Mouse (Mus musculus): ENCODE results near the gene Saysd1. TPM values are rescaled to one million over a fixed set of nuclear protein-coding genes. Genes with fewer than 3 reads are reported as not detected.

The Saysd1 gene
- total and polyA plus RNA-seq, 3 experiments, result 3.2 to 4.4 TPM; not detected in 1

- no peak overlapping the region for H3K9ac ChIP-seq (ENCODE audit: control insufficient read depth, low read depth, low read length, poor library complexity, severe bottlenecking)
- no peak for DNase-seq (ENCODE audit: low read depth, low spot score)
- H3K9me3 ChIP-seq (replicated peaks; ENCODE audit: insufficient read depth, low read length), result no peaks in the 10 kb centered on the region
- H3K36me3 ChIP-seq (ENCODE audit: control insufficient read depth in 1 of 2, insufficient read depth in 2 of 2, low read length in 2 of 2), result peaks cover 0 to 3% of the 10 kb centered on the region in 2 experiments; a peak in 1 of 4 replicates
- H3K27me3 ChIP-seq (ENCODE audit: control insufficient read depth in 1 of 2, insufficient read depth in 2 of 2, low read length in 2 of 2), result no peaks in the 10 kb centered on the region
- no peak overlapping the region for H3K4me3 ChIP-seq (ENCODE audit: control insufficient read depth in 1 of 2, insufficient read depth in 1 of 2, low read depth in 2 of 2, low read length in 2 of 2)
- no peaks in the 10 kb centered on the region for H3K79me2 ChIP-seq (ENCODE audit: control insufficient read depth, insufficient read depth, low read length, poor library complexity)
- TF ChIP-seq MAFK (IDR thresholded peaks at IDR 0.05; ENCODE audit: borderline replicate concordance, low read depth, low read length) (no peak), ZMIZ1 (IDR thresholded peaks at IDR 0.05; ENCODE audit: low read depth, low read length) (no peak), BHLHE40 (IDR thresholded peaks at IDR 0.05; ENCODE audit: borderline replicate concordance, low read depth, low read length) (no peak), TCF12 (IDR thresholded peaks at IDR 0.05; ENCODE audit: low read depth, low read length) (no peak), ZKSCAN1 (IDR thresholded peaks at IDR 0.05; ENCODE audit: low read depth, low read length) (no peak), MEF2A (IDR thresholded peaks at IDR 0.05; ENCODE audit: extremely low read depth, insufficient replicate concordance, low read depth, low read length, poor library complexity, severe bottlenecking) (no peak), TAL1 (IDR thresholded peaks at IDR 0.05; ENCODE audit: low read length) (no peak), GATA1 (IDR thresholded peaks at IDR 0.05; ENCODE audit: low read depth, low read length) (no peak), TBP (IDR thresholded peaks at IDR 0.05; ENCODE audit: low read depth, low read length) (no peak), EP300 (IDR thresholded peaks at IDR 0.05; ENCODE audit: low read depth in 1 of 2, low read length in 2 of 2) (no peak), MAX (IDR thresholded peaks at IDR 0.05; ENCODE audit: low read length) (no peak), CHD1 (IDR thresholded peaks at IDR 0.05; ENCODE audit: low read depth, low read length) (no peak), SMC3 (IDR thresholded peaks at IDR 0.05; ENCODE audit: low read depth, low read length) (no peak), POLR2A (IDR thresholded peaks at IDR 0.05; ENCODE audit: control insufficient read depth in 1 of 2, insufficient read depth in 1 of 2, low read depth in 1 of 2, low read length in 2 of 2, poor library complexity in 1 of 2) (no peak), USF2 (IDR thresholded peaks at IDR 0.05; ENCODE audit: borderline replicate concordance in 1 of 2, insufficient read depth in 1 of 2, low read depth in 1 of 2, low read length in 2 of 2) (no peak)
- peaks cover 0 to 3% of the 10 kb centered on the region in 2 experiments; a peak in 3 of 4 replicates for H3K4me1 ChIP-seq (ENCODE audit: control insufficient read depth in 1 of 2, insufficient read depth in 2 of 2, low read length in 2 of 2)
- no peak overlapping the region for H3K27ac ChIP-seq (ENCODE audit: control insufficient read depth, low read depth, low read length)
Observed at GRCm38 (mm10) chr14:20077181-20077580, 61.2 kb downstream of the Saysd1 start.

GRCm38 (mm10) chr14:20075544-20075943 lies 62.8 kb downstream of the Saysd1 start:
- no peak overlapping the region for H3K9ac ChIP-seq (ENCODE audit: control insufficient read depth, low read depth, low read length, poor library complexity, severe bottlenecking)
- H3K4me1 ChIP-seq (ENCODE audit: control insufficient read depth in 1 of 2, insufficient read depth in 2 of 2, low read length in 2 of 2), result no peaks in the 10 kb centered on the region; a peak in 1 of 4 replicates
- no peaks in the 10 kb centered on the region for H3K27me3 ChIP-seq (ENCODE audit: control insufficient read depth in 1 of 2, insufficient read depth in 2 of 2, low read length in 2 of 2)
- no peak overlapping the region for H3K4me3 ChIP-seq (ENCODE audit: control insufficient read depth in 1 of 2, insufficient read depth in 1 of 2, low read depth in 2 of 2, low read length in 2 of 2)
- H3K79me2 ChIP-seq (ENCODE audit: control insufficient read depth, insufficient read depth, low read length, poor library complexity), result no peaks in the 10 kb centered on the region
- no peaks in the 10 kb centered on the region for H3K9me3 ChIP-seq (replicated peaks; ENCODE audit: insufficient read depth, low read length)
- DNase-seq (ENCODE audit: low read depth, low spot score), result no peak
- TF ChIP-seq ZNF384 (IDR thresholded peaks at IDR 0.05; ENCODE audit: low read depth, low read length) (no peak), NRF1 (IDR thresholded peaks at IDR 0.05; ENCODE audit: insufficient read depth, low read depth, low read length, poor library complexity, severe bottlenecking) (no peak), POLR2AphosphoS2 (IDR thresholded peaks at IDR 0.05; ENCODE audit: low read length) (no peak), KAT2A (conservative IDR thresholded peaks at IDR 0.05; ENCODE audit: low read depth, low read length) (no peak), POLR2A (IDR thresholded peaks at IDR 0.05; ENCODE audit: control insufficient read depth in 1 of 2, insufficient read depth in 1 of 2, low read depth in 1 of 2, low read length in 2 of 2, poor library complexity in 1 of 2) (no peak), ZMIZ1 (IDR thresholded peaks at IDR 0.05; ENCODE audit: low read depth, low read length) (no peak), ZKSCAN1 (IDR thresholded peaks at IDR 0.05; ENCODE audit: low read depth, low read length) (no peak)
- H3K27ac ChIP-seq (ENCODE audit: control insufficient read depth, low read depth, low read length), result no peak overlapping the region
- no peaks in the 10 kb centered on the region for H3K36me3 ChIP-seq (ENCODE audit: control insufficient read depth in 1 of 2, insufficient read depth in 2 of 2, low read length in 2 of 2)

All from MEL (cell line).